Mouse (Mus musculus): Measurements from ENCODE around the gene Pik3cd.

Gene Pik3cd

GRCm38 (mm10) chr4:149689822-149690700, 12.3 kb downstream of the Pik3cd start:
- no peak for DNase-seq (ENCODE audit: low read depth, low spot score)

- no peak for DNase-seq (ENCODE audit: low read depth, low spot score)
Observed at GRCm38 (mm10) chr4:149688861-149689260, 13.5 kb downstream of the Pik3cd start.

GRCm38 (mm10) chr4:149684841-149685623, 17.3 kb downstream of the Pik3cd start:
- DNase-seq (ENCODE audit: low read depth, low spot score), result no peak

- DNase-seq (ENCODE audit: low read depth, low spot score), result no peak
Observed at GRCm38 (mm10) chr4:149683875-149684274, 18.5 kb downstream of the Pik3cd start.

- DNase-seq (ENCODE audit: low read depth, low spot score), result no peak
Observed at GRCm38 (mm10) chr4:149679056-149679770, 23.2 kb downstream of the Pik3cd start.

- DNase-seq (ENCODE audit: low read depth, low spot score), result no peak
Observed at GRCm38 (mm10) chr4:149678006-149678405, 24.4 kb downstream of the Pik3cd start.

GRCm38 (mm10) chr4:149675378-149676261, 26.8 kb downstream of the Pik3cd start:
- peak; percentile 76 for DNase-seq (ENCODE audit: low read depth, low spot score)

- DNase-seq (ENCODE audit: low read depth, low spot score), result no peak
Observed at GRCm38 (mm10) chr4:149674814-149675377, 27.5 kb downstream of the Pik3cd start.

- DNase-seq (ENCODE audit: low read depth, low spot score), result no peak
Observed at GRCm38 (mm10) chr4:149672747-149673146, 29.6 kb downstream of the Pik3cd start.

- DNase-seq (ENCODE audit: low read depth, low spot score), result no peak
Observed at GRCm38 (mm10) chr4:149671175-149671574, 31.2 kb downstream of the Pik3cd start.

- no peak for DNase-seq (ENCODE audit: low read depth, low spot score)
Observed at GRCm38 (mm10) chr4:149665692-149666090, 36.7 kb downstream of the Pik3cd start.

GRCm38 (mm10) chr4:149665016-149665691, 37.2 kb downstream of the Pik3cd start:
- no peak for DNase-seq (ENCODE audit: low read depth, low spot score)

GRCm38 (mm10) chr4:149663849-149664503, 38.4 kb downstream of the Pik3cd start:
- no peak for DNase-seq (ENCODE audit: low read depth, low spot score)

GRCm38 (mm10) chr4:149661967-149662589, 40.3 kb downstream of the Pik3cd start:
- DNase-seq (ENCODE audit: low read depth, low spot score), result no peak

GRCm38 (mm10) chr4:149660598-149660997, 41.8 kb downstream of the Pik3cd start:
- DNase-seq (ENCODE audit: low read depth, low spot score), result no peak

GRCm38 (mm10) chr4:149659495-149660116, 42.8 kb downstream of the Pik3cd start:
- no peak for DNase-seq (ENCODE audit: low read depth, low spot score)

- DNase-seq (ENCODE audit: low read depth, low spot score), result no peak
Observed at GRCm38 (mm10) chr4:149657858-149658416, 44.4 kb downstream of the Pik3cd start.

GRCm38 (mm10) chr4:149654232-149654631, 48.1 kb downstream of the Pik3cd start:
- DNase-seq (ENCODE audit: low read depth, low spot score), result peak; percentile 43
